Mouse (Mus musculus) kidney, postnatal 36 days (tissue): ENCODE measurements around the gene Aqr.

Source experiments
- DNase-seq, 2 experiments: peaks; one replicate each; pipeline ENCODE4 v3.0.0; 2021 to 2022; ENCODE audit warnings: mixed read lengths in 2 of 2

Gene Aqr

DNA sequence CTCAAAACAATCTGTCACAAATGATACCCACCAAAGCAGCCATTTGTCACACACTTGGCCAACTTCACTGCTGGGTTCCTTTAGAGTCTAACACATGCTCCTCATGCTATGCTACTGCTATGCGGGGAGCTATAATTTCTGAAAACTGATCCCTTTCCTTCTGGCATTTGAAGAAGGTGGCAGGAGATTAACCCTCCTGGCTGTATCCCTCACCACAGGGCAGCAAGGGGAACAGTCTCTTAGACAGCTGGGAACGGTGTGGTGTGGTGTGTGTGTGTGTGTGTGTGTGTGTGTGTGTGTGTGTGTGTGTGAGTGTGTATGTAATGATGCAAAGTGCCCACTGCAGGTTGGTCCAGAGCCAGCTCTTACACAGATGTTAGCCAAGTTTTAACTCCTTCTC is 51.0 kb downstream of the Aqr start:
- no peak for DNase-seq

DNA sequence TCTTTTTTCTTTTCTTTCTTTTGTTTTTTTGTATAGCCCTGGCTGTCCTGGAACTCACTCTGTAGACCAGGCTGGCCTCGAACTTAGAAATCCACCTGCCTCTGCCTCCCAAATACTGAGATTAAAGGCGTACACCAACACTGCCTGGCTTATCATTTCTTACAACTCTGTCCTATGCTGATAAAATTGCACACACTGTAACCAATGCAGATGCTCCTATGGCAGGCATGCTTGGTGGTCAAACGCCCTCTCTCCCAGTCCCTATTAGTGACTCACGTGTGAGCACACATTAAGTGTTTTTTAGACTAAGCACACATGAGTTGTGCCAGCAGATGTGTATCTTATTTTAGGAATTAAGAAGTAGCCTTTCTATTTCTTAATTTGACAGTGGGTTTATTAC is 53.5 kb downstream of the Aqr start:
- no peak for DNase-seq

DNA sequence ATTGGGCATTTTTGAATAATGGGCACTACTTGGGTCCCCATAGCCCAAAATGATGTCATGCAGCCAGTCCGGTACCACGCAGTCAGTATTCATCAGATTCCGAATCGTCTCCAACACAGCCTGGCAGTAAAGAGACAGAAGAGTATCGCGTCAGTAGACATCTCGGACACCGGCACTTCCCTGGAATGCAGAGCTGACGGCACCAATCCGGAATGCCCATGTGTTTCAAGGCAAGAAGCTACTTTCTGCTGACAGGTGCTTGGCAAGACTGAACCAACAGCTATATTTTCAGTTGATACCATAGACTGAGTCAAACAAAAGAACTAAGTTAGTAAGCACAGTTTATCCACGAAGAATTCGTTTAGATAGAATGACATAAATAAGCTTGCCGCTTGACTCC is 56.2 kb downstream of the Aqr start:
- no peak for DNase-seq

DNA sequence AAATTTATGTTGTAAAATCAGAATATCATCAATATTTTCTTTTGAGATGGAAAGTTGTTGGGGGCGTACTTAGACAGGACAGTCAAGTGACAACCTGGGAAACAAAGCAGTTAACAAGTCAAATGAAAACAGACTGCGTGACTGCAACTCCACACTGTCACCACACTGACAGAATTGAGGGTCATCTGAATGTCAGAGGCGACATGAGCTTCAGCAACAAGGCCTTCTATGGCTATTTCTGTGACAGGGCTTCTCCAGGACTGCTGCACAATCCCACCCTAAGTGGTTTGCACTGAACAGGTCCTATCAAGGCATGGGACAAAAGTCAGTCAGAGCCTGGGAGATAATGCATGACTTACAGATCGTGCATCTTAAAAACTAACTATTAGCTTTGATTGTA is 63.5 kb downstream of the Aqr start:
- DNase-seq: no peak

DNA sequence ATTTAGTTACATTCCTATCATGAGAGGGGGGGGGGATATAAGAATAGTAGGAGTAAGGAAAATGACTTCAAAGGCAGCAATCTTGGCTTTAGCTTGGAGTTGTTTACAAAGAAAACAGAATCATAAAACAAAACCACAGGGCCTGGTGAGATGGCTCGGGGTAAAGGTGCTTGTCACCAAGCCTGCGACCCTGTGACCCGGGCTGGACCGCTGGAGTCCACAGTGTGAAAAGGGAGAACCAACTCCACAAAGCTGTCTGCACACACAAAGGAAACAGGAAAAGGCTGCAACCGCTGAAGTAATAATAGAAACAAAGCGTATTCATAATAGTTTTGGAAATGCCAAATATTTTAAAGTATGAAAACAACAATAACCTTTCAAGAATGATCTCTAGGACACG is 67.4 kb downstream of the Aqr start:
- peak; percentile 39 to 56 for DNase-seq

DNA sequence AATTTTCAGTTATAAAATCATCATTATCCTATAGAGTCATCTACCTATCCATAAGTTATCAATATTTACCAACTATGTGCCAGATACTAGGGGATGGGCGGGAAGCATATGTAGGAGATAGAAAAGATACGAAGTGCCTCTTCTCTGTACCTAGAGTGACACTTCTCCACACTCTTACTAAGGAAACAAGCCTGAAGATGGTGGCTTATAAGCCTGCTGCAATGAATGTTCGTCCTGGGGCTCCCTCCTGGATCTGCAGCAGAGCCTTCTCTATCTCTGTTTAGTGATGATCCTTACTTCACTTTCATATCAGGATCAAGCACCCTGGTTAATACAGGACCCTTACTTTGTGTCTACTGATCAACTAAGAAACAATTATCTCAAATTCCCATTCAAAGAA is 69.2 kb downstream of the Aqr start:
- no peak for DNase-seq

DNA sequence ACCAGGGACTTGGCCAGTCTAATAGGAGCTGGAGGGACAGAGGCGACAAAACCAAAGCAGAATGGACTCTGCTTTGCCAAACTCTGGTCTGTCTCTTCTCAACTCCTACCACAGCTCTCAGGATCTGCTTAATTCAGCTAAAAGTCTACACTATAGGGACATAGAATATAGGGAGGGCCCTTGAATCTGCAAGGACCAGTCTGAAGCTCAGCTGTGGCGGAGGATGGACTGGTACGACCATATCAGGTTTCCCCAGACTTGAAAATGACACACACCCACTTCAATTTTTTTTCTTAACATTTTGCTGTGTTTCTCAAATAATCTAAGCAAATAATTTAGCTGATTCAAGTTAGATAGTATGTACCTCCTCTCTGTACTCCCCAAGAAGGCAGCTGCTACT is 69.6 kb downstream of the Aqr start:
- no peak for DNase-seq

DNA sequence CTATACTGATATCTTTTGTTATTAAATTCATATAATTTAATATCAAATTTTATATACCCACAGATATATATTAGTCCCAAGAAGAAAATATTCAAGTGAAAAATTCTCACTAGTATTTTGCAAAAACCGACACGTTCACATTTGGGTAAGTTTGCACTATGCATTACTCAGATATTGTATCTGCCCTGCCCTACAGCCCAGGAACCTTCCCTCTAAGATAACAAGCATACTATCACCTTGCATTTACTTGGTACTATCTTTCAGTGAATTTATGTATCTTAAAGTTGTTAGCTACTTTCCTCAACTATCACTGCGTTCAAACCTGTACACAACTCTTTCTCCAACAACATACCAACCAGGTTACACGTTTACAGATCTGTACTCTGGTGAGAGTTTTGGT is 71.3 kb downstream of the Aqr start:
- DNase-seq: no peak

DNA sequence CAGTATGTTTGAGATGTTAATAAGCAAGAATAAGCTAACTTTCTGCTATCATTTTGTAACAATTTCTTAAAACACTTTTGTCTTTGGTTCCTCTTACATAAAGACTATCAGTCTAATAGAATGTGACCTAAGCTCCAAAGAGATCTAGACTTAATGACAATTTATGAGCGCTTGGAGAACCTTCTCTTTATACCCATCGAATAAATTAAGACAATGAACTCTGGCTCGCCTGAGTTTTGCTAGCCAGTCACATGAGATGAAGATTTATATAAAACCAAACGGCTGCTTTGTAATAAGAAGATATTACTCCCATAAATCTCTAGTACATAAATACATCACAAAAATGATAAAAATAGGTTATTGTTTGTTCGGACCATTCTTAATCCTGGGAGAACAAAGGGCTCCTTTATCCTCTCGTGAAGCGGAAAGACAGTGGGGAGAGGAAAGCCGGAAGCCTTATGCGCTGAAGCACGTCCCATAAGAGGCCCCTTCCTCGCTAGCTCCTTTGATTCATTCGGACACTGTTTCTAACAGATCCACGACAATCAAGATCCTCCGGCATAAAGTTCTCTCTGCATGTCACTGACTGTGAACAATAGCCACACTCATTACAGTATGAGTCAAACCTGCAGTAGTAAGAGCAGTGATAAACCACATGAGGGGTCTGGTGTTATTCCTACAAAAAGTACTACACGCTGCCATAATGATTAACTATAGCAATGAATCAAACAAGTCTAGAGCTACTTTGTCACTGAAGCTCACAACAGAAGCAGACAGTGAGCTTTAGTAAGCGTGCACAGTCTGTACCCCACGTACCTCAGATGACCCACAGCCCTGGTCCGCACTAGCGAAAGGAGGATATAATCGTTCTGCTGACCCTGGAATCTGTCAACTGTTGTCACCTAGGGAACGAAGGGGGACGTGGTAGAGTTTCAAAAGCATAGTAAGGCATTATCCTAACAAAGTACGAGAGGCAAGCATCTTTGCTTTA is 79.2 kb downstream of the Aqr start:
- no peak for DNase-seq

DNA sequence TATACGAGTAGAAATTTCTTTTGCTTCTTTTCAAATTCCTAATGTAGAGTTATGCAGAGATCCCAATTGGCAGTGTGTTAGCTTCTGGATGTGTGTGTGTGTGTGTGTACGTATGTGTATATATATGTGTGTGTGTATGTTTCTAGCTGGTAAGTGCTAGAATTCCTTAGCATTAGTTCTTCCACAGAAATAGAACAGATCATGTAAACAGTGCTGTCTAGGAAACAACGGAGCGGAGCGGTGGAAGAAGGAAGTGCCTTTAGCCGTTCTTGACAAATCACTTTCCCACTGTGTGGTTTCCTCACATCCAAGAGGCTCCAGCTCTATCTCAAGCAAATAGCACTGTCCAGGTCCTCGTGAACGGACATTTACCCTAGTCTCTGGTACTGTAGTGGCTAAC is 80.4 kb downstream of the Aqr start:
- no peak for DNase-seq

DNA sequence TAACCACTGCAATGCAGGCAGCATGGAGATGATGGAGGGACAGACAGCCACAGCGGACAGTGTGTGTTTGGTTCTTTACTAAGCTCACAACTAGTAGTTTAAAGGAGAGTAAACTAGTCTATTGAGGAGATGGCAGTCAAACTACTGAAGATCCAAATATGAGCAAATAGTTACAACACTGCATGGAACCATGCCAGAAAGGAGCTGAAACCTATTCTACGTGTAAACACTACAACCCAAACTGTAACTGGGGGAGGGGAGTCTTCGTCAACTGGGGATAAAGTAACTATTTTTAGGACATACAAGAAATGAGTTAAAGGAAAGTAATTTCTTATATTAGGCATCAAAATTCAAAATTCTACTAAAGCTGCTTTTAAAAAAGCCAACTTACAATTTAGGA is 84.4 kb downstream of the Aqr start:
- DNase-seq: no peak

DNA sequence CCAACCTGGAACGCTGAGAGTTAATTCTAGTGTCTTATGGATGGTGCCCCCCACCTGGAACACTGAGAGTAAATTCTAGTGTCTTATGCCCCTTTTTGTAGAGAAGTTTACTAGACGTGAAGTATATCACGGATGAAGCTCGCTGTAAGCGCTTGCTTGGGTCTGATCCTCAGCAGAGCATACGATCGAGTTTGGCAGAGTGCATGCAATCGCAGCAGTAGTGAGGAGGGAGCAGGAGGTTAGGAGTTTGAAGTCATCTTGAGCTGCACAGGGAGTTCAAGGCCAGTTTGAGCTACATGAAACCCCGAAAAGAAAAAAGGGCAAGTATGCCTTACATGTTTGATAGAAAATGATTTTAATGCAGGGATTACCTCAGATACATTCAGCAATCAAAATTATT is 86.0 kb downstream of the Aqr start:
- no peak for DNase-seq

DNA sequence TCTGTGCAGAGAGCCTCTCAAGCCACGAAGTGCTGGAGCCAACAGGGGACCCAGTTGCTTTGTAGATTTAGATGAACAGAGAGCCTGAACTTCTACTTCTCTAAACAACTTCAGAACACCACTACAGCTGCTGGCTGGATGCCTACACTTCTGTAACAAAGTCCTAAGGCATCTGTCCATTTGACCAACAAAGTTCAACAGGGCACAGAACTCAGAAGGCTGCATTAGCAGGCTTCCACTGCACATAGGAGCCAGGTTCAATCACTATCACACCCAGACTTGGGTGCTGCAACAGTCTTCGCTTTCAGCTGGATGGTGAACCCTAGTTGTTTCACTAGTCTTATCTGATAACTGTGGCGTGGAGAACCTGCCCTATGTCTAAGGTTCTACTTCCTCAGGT is 87.0 kb downstream of the Aqr start:
- DNase-seq: peak; percentile 5 to 35

DNA sequence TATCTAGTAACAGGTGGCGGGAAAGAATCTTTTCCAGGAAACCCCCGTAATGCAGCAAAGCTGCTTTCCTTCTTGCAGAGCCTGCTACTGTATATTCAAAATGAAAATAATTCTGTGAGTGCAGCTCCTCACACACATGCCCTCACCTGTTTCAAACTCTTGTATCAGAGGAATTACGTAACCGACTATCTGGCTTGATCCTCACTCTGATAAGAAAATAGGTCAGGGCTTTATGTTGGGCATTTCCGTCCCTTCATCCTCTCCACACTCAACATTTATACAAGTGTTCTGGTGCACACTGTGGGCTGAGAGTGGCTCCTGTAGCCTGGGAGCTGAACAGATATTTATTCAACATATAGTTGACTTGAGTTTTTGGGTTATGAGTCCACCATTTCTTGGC is 87.7 kb downstream of the Aqr start:
- no peak for DNase-seq

DNA sequence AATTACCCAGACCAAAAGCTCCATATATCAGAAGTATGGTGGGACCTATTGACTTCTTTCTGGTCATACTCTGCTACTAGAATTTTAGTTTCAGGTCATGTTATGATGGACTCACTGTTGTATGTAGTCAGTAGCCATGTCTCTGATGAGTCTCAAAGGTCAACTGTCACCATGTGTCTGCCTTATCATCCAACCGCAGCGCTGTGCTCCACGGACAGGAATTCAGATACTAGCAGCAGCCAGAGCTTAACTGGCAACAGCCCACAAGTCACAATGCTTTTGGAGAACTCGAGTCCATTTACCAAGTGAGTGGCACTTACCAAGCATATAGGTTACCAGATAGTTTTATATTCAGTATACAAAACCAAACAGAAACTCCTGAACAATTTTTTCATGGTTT is 89.2 kb downstream of the Aqr start:
- DNase-seq: no peak

DNA sequence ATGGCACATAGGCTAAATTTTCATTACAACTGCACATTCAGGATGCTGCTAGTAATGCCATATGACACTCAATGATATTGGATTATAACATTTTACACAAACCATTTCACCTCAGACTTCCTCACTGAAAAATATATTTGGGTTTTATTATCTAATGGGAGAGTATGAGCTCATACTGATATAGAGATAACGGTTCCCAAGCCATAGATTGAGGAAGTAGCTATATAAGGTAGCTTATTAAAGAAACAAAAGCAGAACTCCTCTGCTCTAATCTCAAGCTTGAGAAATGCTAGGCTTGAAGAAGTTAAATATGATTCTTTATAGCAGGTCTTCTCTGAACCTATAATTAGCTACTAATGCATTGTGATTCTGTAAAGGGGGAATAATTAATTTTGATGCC is 90.3 kb downstream of the Aqr start:
- DNase-seq: no peak

DNA sequence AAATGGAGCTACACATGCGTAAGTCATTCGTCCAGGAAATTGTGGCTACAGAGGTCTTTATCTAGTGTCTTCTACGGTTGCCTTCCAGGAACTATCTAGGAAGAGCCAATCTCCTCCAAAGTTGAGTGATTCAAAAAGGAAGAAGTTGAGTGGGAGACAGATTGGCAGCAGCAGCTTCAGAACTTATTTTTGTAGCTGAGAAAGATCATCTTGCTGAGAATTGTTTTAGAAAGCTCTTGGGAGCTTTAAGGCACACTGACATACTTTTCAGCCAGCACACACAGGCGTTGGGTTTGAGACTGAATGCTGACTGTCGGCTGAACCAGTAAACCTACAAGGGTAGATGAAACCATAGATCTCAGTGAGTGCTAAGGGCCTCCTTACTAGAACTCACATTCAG is 91.5 kb downstream of the Aqr start:
- DNase-seq: no peak

DNA sequence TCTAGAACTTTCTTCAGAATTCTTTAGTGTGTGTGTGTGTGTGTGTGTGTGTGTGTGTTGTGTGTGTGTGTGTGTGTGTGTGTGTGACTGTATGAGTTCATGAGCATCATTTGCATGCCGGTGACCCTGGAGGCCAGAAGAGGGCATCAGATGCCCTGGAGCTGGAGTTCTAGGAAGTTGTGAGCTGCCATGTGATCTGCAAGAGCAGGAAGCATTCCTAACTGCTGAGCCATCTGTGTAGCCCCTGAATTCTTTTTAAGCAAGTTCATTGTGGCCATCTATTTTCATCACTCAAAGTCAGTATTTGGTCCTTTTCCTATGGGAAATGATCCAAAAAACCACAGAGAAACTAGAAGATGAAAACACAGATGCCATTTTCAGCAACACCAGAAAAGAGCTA is 92.1 kb downstream of the Aqr start:
- DNase-seq: no peak

DNA sequence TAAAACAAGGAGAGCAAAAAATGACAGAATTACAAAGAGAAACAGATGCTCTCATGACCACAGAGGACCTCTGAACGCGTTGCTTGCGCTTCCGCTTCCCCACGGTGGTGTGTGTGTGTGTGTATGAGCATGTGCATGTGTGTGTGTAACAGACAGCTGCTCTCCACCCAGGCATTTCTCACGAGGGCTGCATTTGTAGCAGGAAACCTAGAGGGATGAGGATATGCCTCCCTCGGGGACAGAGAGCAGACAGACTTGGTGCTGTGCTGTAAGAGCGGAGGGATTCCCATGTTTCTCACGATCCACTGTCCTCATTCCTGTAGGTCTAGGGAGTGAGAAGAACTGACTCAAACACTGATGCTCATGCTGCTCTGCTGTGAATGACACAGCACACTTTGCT is 93.2 kb downstream of the Aqr start:
- DNase-seq: no peak

DNA sequence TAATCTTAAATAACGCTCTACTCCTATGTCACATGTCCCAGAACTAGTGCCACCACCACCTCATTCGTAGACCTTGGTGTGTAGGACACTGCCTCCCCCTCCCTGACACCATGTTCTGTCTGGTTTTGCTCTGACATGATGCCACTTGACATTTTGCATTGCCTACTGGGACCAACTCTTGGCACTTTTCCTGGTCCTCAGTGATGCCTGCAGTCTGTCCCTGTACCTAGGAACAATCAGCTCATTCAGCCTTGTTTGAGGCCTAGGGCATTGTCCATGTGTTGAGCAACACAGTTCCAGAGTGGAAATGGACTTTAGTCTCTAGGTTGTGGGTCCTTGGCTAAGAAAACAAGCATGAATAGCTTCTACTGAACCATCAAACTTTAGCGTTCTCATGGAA is 97.0 kb downstream of the Aqr start:
- DNase-seq: peak; percentile 41 to 45

DNA sequence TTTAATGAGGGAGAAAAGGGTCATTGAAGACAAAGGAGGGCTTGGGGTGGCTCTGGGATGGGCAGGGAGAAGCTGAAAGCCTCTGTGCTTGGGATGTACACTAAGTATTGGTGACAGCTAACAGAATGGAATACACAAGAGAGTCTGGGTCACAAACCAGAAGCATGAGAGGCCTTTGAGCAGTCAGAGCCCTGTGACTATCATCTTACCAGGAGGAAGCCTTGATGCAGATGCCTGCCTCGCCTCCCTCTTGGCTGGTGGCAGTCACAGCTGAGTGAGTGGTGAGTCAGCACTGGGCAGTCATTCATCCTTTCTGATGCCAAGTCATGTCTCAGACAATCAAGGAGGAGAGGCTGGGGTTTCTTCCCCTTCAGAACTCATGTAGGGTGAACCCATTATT is 99.6 kb downstream of the Aqr start:
- DNase-seq: peak in 1 of 2 experiments; percentile 16

DNA sequence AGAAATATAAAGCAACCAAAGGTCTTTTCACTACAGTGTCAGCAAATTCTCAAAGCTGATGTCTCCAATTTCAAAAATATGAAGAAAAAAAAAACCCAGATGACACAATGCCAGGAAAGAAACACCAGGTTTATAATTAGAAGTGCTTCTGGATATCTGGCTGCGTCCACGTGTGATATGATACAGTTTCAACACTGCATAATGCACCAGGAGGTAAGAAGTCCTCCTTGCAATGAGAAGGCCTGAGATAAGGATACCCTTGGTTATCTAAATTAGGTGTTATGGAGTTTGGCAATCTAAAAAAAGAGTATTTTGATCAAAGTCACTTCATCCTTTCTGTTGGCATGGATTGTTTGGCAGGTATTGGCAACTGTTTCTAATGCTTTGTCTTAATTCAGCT is 114.9 kb downstream of the Aqr start:
- DNase-seq: no peak

DNA sequence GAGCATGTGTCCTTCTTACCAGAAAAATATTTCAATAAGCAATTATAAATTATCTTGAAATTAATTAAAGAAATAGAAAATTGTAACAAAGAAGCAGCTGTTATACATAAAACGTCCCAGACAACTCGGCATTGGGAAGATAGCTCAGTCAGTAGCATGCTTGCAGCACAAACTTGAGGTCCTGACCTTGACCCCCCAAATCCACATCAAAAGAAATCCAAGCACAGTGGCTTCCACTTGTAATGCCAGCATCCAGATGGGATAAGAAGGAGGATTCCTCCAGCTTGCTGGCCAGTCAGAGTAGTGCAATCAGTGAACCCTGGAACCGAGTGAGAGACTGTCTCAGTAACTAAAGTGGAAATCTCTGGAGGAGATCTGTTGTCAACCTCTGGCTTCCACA is 120.6 kb downstream of the Aqr start:
- DNase-seq: no peak

DNA sequence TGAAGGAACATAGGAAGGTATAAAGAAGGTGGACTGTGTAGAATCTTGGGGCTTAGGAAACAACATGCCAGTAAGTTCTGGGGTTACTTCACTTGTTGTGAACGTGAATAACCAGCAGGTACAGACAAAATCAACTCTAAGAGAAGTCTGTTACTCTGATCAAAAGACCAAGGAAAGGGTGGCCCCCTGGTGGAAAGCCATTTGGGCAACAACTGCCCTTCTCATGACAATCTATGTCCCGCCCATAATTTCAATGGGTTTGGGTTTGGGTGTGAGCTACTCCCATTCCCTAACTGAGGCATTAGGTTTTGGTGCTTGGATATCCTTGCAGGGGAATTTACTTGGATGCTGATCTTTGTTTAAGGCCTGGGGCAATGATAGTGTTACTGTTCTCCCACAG is 122.8 kb downstream of the Aqr start:
- no peak for DNase-seq

DNA sequence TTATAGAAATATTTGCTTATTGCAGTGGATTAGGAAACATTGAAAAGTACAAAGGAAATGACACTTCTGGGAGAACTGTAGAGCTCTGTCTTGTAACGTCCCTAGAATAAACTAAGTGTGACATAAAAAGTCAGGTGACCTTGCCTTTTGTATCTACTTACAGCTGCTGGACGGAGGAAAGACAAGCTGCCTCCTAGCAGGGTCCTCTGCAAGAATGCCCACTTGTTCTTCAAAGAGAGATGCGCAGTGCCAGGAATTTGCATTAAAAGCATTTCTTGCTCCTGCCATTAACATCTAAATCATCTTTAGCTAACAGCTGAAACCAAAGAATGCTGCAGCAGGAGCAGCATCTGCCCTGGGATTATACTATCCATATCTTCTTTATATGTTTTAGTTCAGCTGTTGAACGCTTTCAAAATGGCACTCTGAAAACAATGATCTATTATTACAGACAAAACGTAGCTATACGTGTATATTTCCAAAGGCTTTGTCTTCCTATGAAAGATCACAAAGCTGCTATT is 126.7 kb downstream of the Aqr start:
- no peak for DNase-seq
